Mouse (Mus musculus): Measurements from ENCODE around the gene Wbp2.

DNA sequence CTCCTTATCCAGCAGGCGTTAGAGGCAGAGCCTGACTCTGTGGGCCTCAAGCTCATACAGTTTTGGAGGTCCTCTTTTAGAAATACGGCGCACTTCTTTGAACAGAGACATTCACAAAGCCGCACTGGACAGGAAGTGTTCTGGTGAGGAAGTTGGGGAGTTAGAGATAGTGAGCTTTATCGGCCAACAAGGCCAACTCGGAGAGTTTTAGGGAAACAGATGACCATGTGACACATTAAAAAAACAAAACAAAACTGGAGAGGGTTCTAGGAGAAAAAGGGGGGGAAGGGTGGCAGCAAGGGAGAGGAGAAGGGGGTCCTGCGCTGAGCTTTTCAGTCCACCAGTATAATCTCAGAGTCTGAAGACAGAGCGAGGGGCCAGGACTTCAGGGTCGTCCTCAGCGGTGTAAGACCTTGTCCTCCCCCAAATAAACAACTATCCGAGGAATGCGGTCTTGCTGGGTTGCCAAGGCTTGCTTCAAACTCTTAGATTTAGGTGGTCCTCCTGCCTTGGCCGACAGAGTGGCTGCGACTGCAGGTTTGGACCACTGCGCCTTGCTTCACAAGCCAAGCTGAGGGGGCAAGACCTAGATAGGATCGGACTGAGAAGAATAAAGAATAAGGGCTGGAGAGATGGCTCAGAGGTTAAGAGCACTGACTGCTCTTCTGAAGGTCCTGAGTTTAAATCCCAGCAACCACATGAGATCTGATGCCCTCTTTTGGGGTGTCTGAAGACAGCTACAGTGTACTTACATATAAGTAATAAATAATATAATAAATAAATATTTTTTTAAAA lies 7.2 kb upstream of the Wbp2 start:
- TF ChIP-seq CTCF (IDR thresholded peaks at IDR 0.05; ENCODE audit: extremely low read depth, insufficient read length, insufficient replicate concordance, low read depth, low read length) (no peak), POLR2A (IDR thresholded peaks at IDR 0.05; ENCODE audit: low read depth, low read length) (no peak)

Data from small intestine, adult 2 months (tissue).